Mouse (Mus musculus) thymus, adult 2 months (tissue): ENCODE measurements around the gene Arl8a. TPM values are rescaled to one million over a fixed set of nuclear protein-coding genes. Genes with fewer than 3 reads are reported as not detected.

Experiments
- DNase-seq: peaks from one replicate; pipeline ENCODE4 v3.0.0; 2021
- H3K27ac ChIP-seq: fragments of 200-500 bp; 2 replicates; pipeline ENCODE4 v1.5.1; 2012; ENCODE audit warnings: low read length, control low read depth; ENCODE audit not compliant: control insufficient read depth, insufficient read depth
- H3K27me3 ChIP-seq: fragments of 200-500 bp; 2 replicates; pipeline ENCODE4 v1.6.1; 2012; ENCODE audit warnings: mild to moderate bottlenecking, low read length, moderate library complexity, mixed read lengths; ENCODE audit not compliant: control insufficient read depth, insufficient read depth
- H3K36me3 ChIP-seq: fragments of 200-500 bp; 2 replicates; pipeline ENCODE4 v1.6.1; 2012; ENCODE audit warnings: mild to moderate bottlenecking, low read length, moderate library complexity; ENCODE audit not compliant: control insufficient read depth, insufficient read depth
- H3K4me1 ChIP-seq: fragments of 200-500 bp; replicated peaks from 2 replicates; pipeline ENCODE4 v1.6.1; 2012; ENCODE audit warnings: low read length; ENCODE audit not compliant: control insufficient read depth, insufficient read depth
- H3K4me3 ChIP-seq: fragments of 200-500 bp; 2 replicates; pipeline ENCODE4 v1.5.1; 2012; ENCODE audit warnings: mild to moderate bottlenecking, low read length, control low read depth, moderate library complexity; ENCODE audit not compliant: control insufficient read depth, insufficient read depth
- CTCF ChIP-seq: fragments of 200-500 bp; IDR thresholded peaks from 2 replicates; pipeline ENCODE4 v1.5.1; 2012; ENCODE audit warnings: mild to moderate bottlenecking, control low read depth, low read length, moderate library complexity, borderline replicate concordance; ENCODE audit not compliant: control insufficient read depth, poor library complexity, insufficient read depth; ENCODE audit errors: extremely low read depth
- POLR2A ChIP-seq: fragments of 200-500 bp; IDR thresholded peaks from 2 replicates; pipeline ENCODE4 v1.6.1; 2012; ENCODE audit warnings: mild to moderate bottlenecking, low read length, control low read depth, moderate library complexity; ENCODE audit not compliant: control insufficient read depth, poor library complexity, insufficient read depth; ENCODE audit errors: extremely low read depth
- WGBS: fragments of 180-500 bp; shearing (Covaris S2); methylation state at CpG from one replicate; pipeline ENCODE4 v1.1.7; 2018; 5-methylcytosine and 5-hydroxymethylcytosine counted together
- polyA plus RNA-seq: library from polyadenylated mRNA; depleted of rRNA; stranded (reverse); fragments of >200 nt; gene quantifications from 2 replicates; pipeline ENCODE4 v1.2.3, GENCODE M21; 2012

Arl8a gene
- polyA plus RNA-seq, 1 experiment, result 59.4 TPM

GRCm38 (mm10) chr1:135132893-135133369 is 13.7 kb upstream of the Arl8a start:
- H3K27ac ChIP-seq, result peak overlapping the region; percentile 94
- no peaks in the 10 kb centered on the region for H3K27me3 ChIP-seq
- 6% methylated on average over 9 of the region's 9 CpGs for whole genome bisulfite sequencing
- DNase-seq, result peak; percentile 90
- peaks cover 63% of the 10 kb centered on the region for H3K4me1 ChIP-seq
- TF ChIP-seq POLR2A, result 0 out of 2 replicates have a peak, but pooled peaks have one; percentile 21
- no peak for TF ChIP-seq CTCF
- peak overlapping the region; percentile 65 for H3K4me3 ChIP-seq
- peaks cover 29% of the 10 kb centered on the region for H3K36me3 ChIP-seq

- Histone ChIP-seq H3K4me1 (peaks cover 54% of the 10 kb centered on the region), H3K36me3 (peaks cover 37% of the 10 kb centered on the region), H3K27me3 (no peaks in the 10 kb centered on the region), H3K27ac (peak overlapping the region; percentile 94), H3K4me3 (peak overlapping the region; percentile 65)
- TF ChIP-seq CTCF (peak; percentile 68; the same call in 1 of the 2 replicates), POLR2A (no peak)
- WGBS, result 10% methylated on average over 10 of the region's 10 CpGs
- DNase-seq, result peak; percentile 76
Observed at GRCm38 (mm10) chr1:135133678-135134435, 12.8 kb upstream of the Arl8a start.

DNA sequence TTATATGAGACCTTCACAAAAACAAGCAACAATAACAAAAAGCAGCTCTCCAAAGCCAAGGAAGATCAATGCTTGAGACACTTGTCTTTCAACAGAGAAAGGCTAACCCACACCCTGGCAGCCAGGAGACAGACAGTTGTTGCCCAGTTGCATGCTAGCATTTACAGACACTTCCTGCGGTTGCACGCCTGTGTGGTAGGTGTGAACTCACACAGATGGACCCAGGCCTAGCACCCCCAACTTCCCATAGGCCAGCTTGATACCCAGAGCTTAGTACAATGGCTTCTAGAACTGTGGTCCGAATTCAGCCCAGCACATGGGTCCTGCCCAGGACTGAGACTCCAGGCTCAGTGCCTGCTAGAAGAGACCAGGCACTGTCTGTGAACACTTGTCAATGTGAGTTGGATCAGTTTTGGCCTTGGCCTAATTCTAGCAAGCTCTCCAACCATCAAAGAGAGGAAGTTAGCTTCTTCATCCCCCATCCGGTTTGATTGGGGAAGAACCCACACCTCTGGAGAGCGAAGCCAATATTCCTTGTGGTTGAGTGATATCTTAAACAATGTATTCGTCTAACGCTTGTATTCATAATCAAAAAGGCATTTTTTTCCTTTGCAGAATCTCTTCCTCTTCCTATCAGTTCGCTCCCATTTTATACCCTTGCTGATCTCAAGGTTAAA is 11.4 kb upstream of the Arl8a start:
- H3K36me3 ChIP-seq, result peaks cover 51% of the 10 kb centered on the region
- peaks cover 40% of the 10 kb centered on the region for H3K4me1 ChIP-seq
- 26% methylated on average over 8 of the region's 8 CpGs for WGBS
- H3K27me3 ChIP-seq, result no peaks in the 10 kb centered on the region
- H3K27ac ChIP-seq, result peak overlapping the region; percentile 55
- peak overlapping the region; percentile 14 for H3K4me3 ChIP-seq
- TF ChIP-seq POLR2A (no peak), CTCF (no peak)
- DNase-seq, result peak; percentile 31

DNA sequence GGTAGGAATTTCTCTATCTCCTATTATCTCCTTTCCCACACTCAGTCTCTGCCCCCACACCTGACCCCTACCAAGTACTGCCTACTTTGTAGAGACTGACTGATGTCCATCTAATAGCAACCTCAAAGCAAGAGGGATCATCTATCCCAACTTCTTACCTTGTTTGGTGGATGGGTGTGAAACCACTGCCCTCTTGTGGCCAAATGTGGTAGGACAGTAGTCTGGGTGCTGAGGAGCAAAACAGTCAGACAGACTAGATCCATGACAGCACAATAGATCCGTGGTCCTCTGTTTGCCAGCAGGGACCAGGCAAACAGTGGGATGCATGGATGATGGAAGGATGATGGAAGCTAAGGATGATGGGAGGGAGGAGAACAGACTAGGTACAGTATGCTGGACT is 10.1 kb upstream of the Arl8a start:
- no peak overlapping the region for H3K4me3 ChIP-seq
- peak; percentile 72 for DNase-seq

GRCm38 (mm10) chr1:135139906-135140305 is 6.7 kb upstream of the Arl8a start:
- TF ChIP-seq POLR2A (no peak), CTCF (no peak)
- H3K36me3 ChIP-seq, result peaks cover 90% of the 10 kb centered on the region
- no peak overlapping the region for H3K4me3 ChIP-seq
- DNase-seq, result peak; percentile 35
- peaks cover 19% of the 10 kb centered on the region for H3K4me1 ChIP-seq
- WGBS, result 86% methylated on average over 2 of the region's 2 CpGs
- no peak overlapping the region for H3K27ac ChIP-seq
- no peaks in the 10 kb centered on the region for H3K27me3 ChIP-seq

More for the DNA sequence above, 10.1 kb upstream of the Arl8a start:
- TF ChIP-seq CTCF, result no peak
- no peak for TF ChIP-seq POLR2A
- H3K27ac ChIP-seq, result no peak overlapping the region
- H3K4me1 ChIP-seq, result peaks cover 29% of the 10 kb centered on the region
- 8% methylated on average over 1 of the region's 1 CpGs for WGBS
- no peaks in the 10 kb centered on the region for H3K27me3 ChIP-seq
- peaks cover 63% of the 10 kb centered on the region for H3K36me3 ChIP-seq

DNA sequence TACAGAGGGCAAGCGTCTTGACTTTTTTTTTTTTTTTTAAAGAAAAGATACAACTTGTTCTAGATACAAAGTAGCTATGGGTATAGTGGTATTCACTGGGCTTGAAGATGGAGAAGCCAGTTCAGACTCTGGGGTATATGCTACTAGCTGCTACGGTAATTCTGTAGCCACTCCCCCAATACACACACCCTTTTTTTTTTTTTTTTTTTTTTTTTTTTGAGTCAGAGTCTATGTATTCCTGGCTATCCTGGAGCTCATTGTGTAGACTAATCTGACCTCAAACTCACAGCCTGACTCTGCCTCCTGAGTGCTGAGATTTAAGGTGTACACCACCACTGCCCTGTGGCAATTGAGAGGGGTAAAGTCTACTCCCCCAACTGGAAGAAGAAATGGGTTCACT is 4.2 kb upstream of the Arl8a start:
- H3K27me3 ChIP-seq, result no peaks in the 10 kb centered on the region
- no peak for DNase-seq
- no peak overlapping the region for H3K4me3 ChIP-seq
- peaks cover 20% of the 10 kb centered on the region for H3K4me1 ChIP-seq
- H3K36me3 ChIP-seq, result peaks cover 72% of the 10 kb centered on the region
- TF ChIP-seq POLR2A, result no peak
- TF ChIP-seq CTCF, result no peak
- WGBS, result 92% methylated on average over 2 of the region's 2 CpGs
- no peak overlapping the region for H3K27ac ChIP-seq
